Mouse (Mus musculus): ENCODE measurements around the gene Ftl1. TPM values are rescaled to one million over a fixed set of nuclear protein-coding genes. Genes with fewer than 3 reads are reported as not detected.

Ftl1 gene
- total and polyA plus RNA-seq, 2 experiments from 2014 or later = 2,541 to 5,542 TPM

GRCm38 (mm10) chr7:45413864-45414739 is 45.6 kb downstream of the Ftl1 start:
- ATAC-seq = no peak; the same call in 1 of the 2 replicates
- Histone ChIP-seq H3K27ac (ENCODE audit: low read depth, low read length) (no peak overlapping the region), H3K27me3 (ENCODE audit: insufficient read depth, low read length) (peaks cover 83% of the 10 kb centered on the region), H3K4me2 (ENCODE audit: low read depth) (peak overlapping the region; percentile 83), H3K9ac (peak overlapping the region; percentile 51), H3K9me3 (ENCODE audit: low read length) (no peaks in the 10 kb centered on the region), H3K4me3 (ENCODE audit: low read depth, low read length) (peak overlapping the region; percentile 46), H3K4me1 (ENCODE audit: insufficient read depth) (peaks cover 6% of the 10 kb centered on the region; the same call in 1 of the 2 replicates), H3K36me3 (ENCODE audit: insufficient read depth) (no peaks in the 10 kb centered on the region)
- 3% methylated on average over 26 of the region's 27 CpGs for WGBS
- no peak for TF ChIP-seq CTCF (IDR thresholded peaks at IDR 0.05; ENCODE audit: low read depth)
- DNase-seq = no peak

GRCm38 (mm10) chr7:45413113-45413863 is 46.4 kb downstream of the Ftl1 start, which contains the start of gene Ntf5:
Gene Ntf5, plus strand, starts transcription at chr7:45413695.
- no peaks in the 10 kb centered on the region for H3K36me3 ChIP-seq (ENCODE audit: insufficient read depth)
- WGBS = 3% methylated on average over 44 of the region's 45 CpGs
- no peaks in the 10 kb centered on the region for H3K9me3 ChIP-seq (ENCODE audit: low read length)
- peaks cover 6% of the 10 kb centered on the region; the same call in 1 of the 2 replicates for H3K4me1 ChIP-seq (ENCODE audit: insufficient read depth)
- TF ChIP-seq CTCF (IDR thresholded peaks at IDR 0.05; ENCODE audit: low read depth) = no peak
- H3K9ac ChIP-seq = peak within 1 kb of the TSS; percentile 51
- no peak within 1 kb of the TSS for H3K27ac ChIP-seq (ENCODE audit: low read depth, low read length)
- DNase-seq (peak; percentile 24), ATAC-seq (peak; percentile 34; the same call in 1 of the 2 replicates)
- peak within 1 kb of the TSS; percentile 46 for H3K4me3 ChIP-seq (ENCODE audit: low read depth, low read length)
- H3K4me2 ChIP-seq (ENCODE audit: low read depth) = peak within 1 kb of the TSS; percentile 83
- peaks cover 83% of the 10 kb centered on the region for H3K27me3 ChIP-seq (ENCODE audit: insufficient read depth, low read length)

GRCm38 (mm10) chr7:45412421-45412820 is 47.3 kb downstream of the Ftl1 start:
- H3K4me3 ChIP-seq (ENCODE audit: low read depth, low read length) = no peak overlapping the region
- no peaks in the 10 kb centered on the region for H3K36me3 ChIP-seq (ENCODE audit: insufficient read depth)
- no peak overlapping the region for H3K4me2 ChIP-seq (ENCODE audit: low read depth)
- peaks cover 83% of the 10 kb centered on the region for H3K27me3 ChIP-seq (ENCODE audit: insufficient read depth, low read length)
- peaks cover 6% of the 10 kb centered on the region; the same call in 1 of the 2 replicates for H3K4me1 ChIP-seq (ENCODE audit: insufficient read depth)
- DNase-seq = no peak
- H3K9me3 ChIP-seq (ENCODE audit: low read length) = no peaks in the 10 kb centered on the region
- no peak overlapping the region for H3K27ac ChIP-seq (ENCODE audit: low read depth, low read length)
- 85% methylated on average over 2 of the region's 2 CpGs for WGBS
- no peak for TF ChIP-seq CTCF (IDR thresholded peaks at IDR 0.05; ENCODE audit: low read depth)
- no peak for ATAC-seq
- H3K9ac ChIP-seq = no peak overlapping the region

GRCm38 (mm10) chr7:45409497-45410163 is 50.1 kb downstream of the Ftl1 start:
- H3K9me3 ChIP-seq (ENCODE audit: low read length) = no peaks in the 10 kb centered on the region
- no peak overlapping the region for H3K9ac ChIP-seq
- H3K4me3 ChIP-seq (ENCODE audit: low read depth, low read length) = no peak overlapping the region
- H3K4me1 ChIP-seq (ENCODE audit: insufficient read depth) = peaks cover 6% of the 10 kb centered on the region; the same call in 1 of the 2 replicates
- no peak for DNase-seq
- 87% methylated on average over 8 of the region's 8 CpGs for WGBS
- no peak overlapping the region for H3K27ac ChIP-seq (ENCODE audit: low read depth, low read length)
- H3K27me3 ChIP-seq (ENCODE audit: insufficient read depth, low read length) = peaks cover 84% of the 10 kb centered on the region
- H3K4me2 ChIP-seq (ENCODE audit: low read depth) = no peak overlapping the region
- H3K36me3 ChIP-seq (ENCODE audit: insufficient read depth) = no peaks in the 10 kb centered on the region
- ATAC-seq = no peak
- no peak for TF ChIP-seq CTCF (IDR thresholded peaks at IDR 0.05; ENCODE audit: low read depth)

GRCm38 (mm10) chr7:45408949-45409348 is 50.7 kb downstream of the Ftl1 start:
- peaks cover 6% of the 10 kb centered on the region; the same call in 1 of the 2 replicates for H3K4me1 ChIP-seq (ENCODE audit: insufficient read depth)
- no peak overlapping the region for H3K4me2 ChIP-seq (ENCODE audit: low read depth)
- H3K36me3 ChIP-seq (ENCODE audit: insufficient read depth) = no peaks in the 10 kb centered on the region
- H3K9ac ChIP-seq = no peak overlapping the region
- no peak for TF ChIP-seq CTCF (IDR thresholded peaks at IDR 0.05; ENCODE audit: low read depth)
- peaks cover 77% of the 10 kb centered on the region for H3K27me3 ChIP-seq (ENCODE audit: insufficient read depth, low read length)
- DNase-seq = no peak
- ATAC-seq = no peak
- H3K9me3 ChIP-seq (ENCODE audit: low read length) = no peaks in the 10 kb centered on the region
- H3K27ac ChIP-seq (ENCODE audit: low read depth, low read length) = no peak overlapping the region
- WGBS = 86% methylated on average over 17 of the region's 17 CpGs
- no peak overlapping the region for H3K4me3 ChIP-seq (ENCODE audit: low read depth, low read length)

GRCm38 (mm10) chr7:45408351-45408750 is 51.3 kb downstream of the Ftl1 start:
- no peaks in the 10 kb centered on the region for H3K36me3 ChIP-seq (ENCODE audit: insufficient read depth)
- DNase-seq (no peak), ATAC-seq (no peak)
- H3K9me3 ChIP-seq (ENCODE audit: low read length) = no peaks in the 10 kb centered on the region
- peaks cover 2% of the 10 kb centered on the region; the same call in 1 of the 2 replicates for H3K4me1 ChIP-seq (ENCODE audit: insufficient read depth)
- H3K4me2 ChIP-seq (ENCODE audit: low read depth) = no peak overlapping the region
- WGBS = 68% methylated on average over 7 of the region's 7 CpGs
- H3K9ac ChIP-seq = no peak overlapping the region
- H3K27ac ChIP-seq (ENCODE audit: low read depth, low read length) = no peak overlapping the region
- H3K27me3 ChIP-seq (ENCODE audit: insufficient read depth, low read length) = peaks cover 71% of the 10 kb centered on the region
- H3K4me3 ChIP-seq (ENCODE audit: low read depth, low read length) = no peak overlapping the region
- TF ChIP-seq CTCF (IDR thresholded peaks at IDR 0.05; ENCODE audit: low read depth) = no peak

Small RNA genes lying within 50 kb of the gene (microRNA-seq; reads per million reads assigned to microRNA genes)
- 0 to 0.37 reads per million in 2 experiments for gene Gm22133

Other genes starting within 250 kb of the Ftl1 start
Only the 30 nearest of the 34 such genes appear.
- 0.46 and 0.62 TPM in 2 replicates for gene Cd37, start 220.8 kb downstream of the Ftl1 start, total RNA-seq (2014; rRNA removed)
- 2.0 and 2.5 TPM in 2 replicates for gene Cd37, start 220.8 kb downstream of the Ftl1 start, polyA plus RNA-seq (2015; fragmentation: Nextera tagmentation; extraction: Ambion mirVana)
- 0.24 TPM in 1 of 2 replicates, not detected in the other for gene Slc6a16, start 218.8 kb downstream of the Ftl1 start, total RNA-seq (2014; rRNA removed)
- gene Slc6a16, start 218.8 kb downstream of the Ftl1 start, polyA plus RNA-seq (2015; fragmentation: Nextera tagmentation; extraction: Ambion mirVana) = 0.74 and 1.7 TPM in 2 replicates
- not detected in 2 replicates for gene Slc6a21, start 182.4 kb downstream of the Ftl1 start, total RNA-seq (2014; rRNA removed)
- not detected in 2 replicates for gene Slc6a21, start 182.4 kb downstream of the Ftl1 start, polyA plus RNA-seq (2015; fragmentation: Nextera tagmentation; extraction: Ambion mirVana)
- 17.1 and 17.5 TPM in 2 replicates for gene Trpm4, start 126.1 kb downstream of the Ftl1 start, total RNA-seq (2014; rRNA removed)
- 8.9 and 9.4 TPM in 2 replicates for gene Trpm4, start 126.1 kb downstream of the Ftl1 start, polyA plus RNA-seq (2015; fragmentation: Nextera tagmentation; extraction: Ambion mirVana)
- gene Hrc, start 124.6 kb downstream of the Ftl1 start, total RNA-seq (2014; rRNA removed) = 0.46 and 0.52 TPM in 2 replicates
- gene Hrc, start 124.6 kb downstream of the Ftl1 start, polyA plus RNA-seq (2015; fragmentation: Nextera tagmentation; extraction: Ambion mirVana) = not detected in 2 replicates
- 76.5 and 81.0 TPM in 2 replicates for gene Ppfia3, start 92.9 kb downstream of the Ftl1 start, total RNA-seq (2014; rRNA removed)
- 21.7 and 26.0 TPM in 2 replicates for gene Ppfia3, start 92.9 kb downstream of the Ftl1 start, polyA plus RNA-seq (2015; fragmentation: Nextera tagmentation; extraction: Ambion mirVana)
- 32.2 and 47.3 TPM in 2 replicates for gene Lin7b, start 89.3 kb downstream of the Ftl1 start, total RNA-seq (2014; rRNA removed)
- 36.8 and 39.8 TPM in 2 replicates for gene Lin7b, start 89.3 kb downstream of the Ftl1 start, polyA plus RNA-seq (2015; fragmentation: Nextera tagmentation; extraction: Ambion mirVana)
- 247 and 310 TPM in 2 replicates for gene Snrnp70, start 64.1 kb downstream of the Ftl1 start, total RNA-seq (2014; rRNA removed)
- 116 and 124 TPM in 2 replicates for gene Snrnp70, start 64.1 kb downstream of the Ftl1 start, polyA plus RNA-seq (2015; fragmentation: Nextera tagmentation; extraction: Ambion mirVana)
- 0.14 TPM in 1 of 2 replicates, not detected in the other for gene Kcna7, start 54.2 kb downstream of the Ftl1 start, total RNA-seq (2014; rRNA removed)
- not detected in 2 replicates for gene Kcna7, start 54.2 kb downstream of the Ftl1 start, polyA plus RNA-seq (2015; fragmentation: Nextera tagmentation; extraction: Ambion mirVana)
- gene Ntf5, start 46.2 kb downstream of the Ftl1 start, total RNA-seq (2014; rRNA removed) = 0.24 TPM in 1 of 2 replicates, not detected in the other
- gene Ntf5, start 46.2 kb downstream of the Ftl1 start, polyA plus RNA-seq (2015; fragmentation: Nextera tagmentation; extraction: Ambion mirVana) = 0.07 and 0.11 TPM in 2 replicates
- gene Lhb, start 39.1 kb downstream of the Ftl1 start, total RNA-seq (2014; rRNA removed) = 0.43 TPM in 1 of 2 replicates, not detected in the other
- 0.36 and 1.0 TPM in 2 replicates for gene Lhb, start 39.1 kb downstream of the Ftl1 start, polyA plus RNA-seq (2015; fragmentation: Nextera tagmentation; extraction: Ambion mirVana)
- 9.8 and 11.4 TPM in 2 replicates for gene Gys1, start 25.0 kb downstream of the Ftl1 start, total RNA-seq (2014; rRNA removed)
- 8.6 and 12.3 TPM in 2 replicates for gene Gys1, start 25.0 kb downstream of the Ftl1 start, polyA plus RNA-seq (2015; fragmentation: Nextera tagmentation; extraction: Ambion mirVana)
- 123 and 149 TPM in 2 replicates for gene Ruvbl2, start 21.8 kb downstream of the Ftl1 start, total RNA-seq (2014; rRNA removed)
- 98.3 and 104 TPM in 2 replicates for gene Ruvbl2, start 21.8 kb downstream of the Ftl1 start, polyA plus RNA-seq (2015; fragmentation: Nextera tagmentation; extraction: Ambion mirVana)
- gene Bax, start 7.0 kb upstream of the Ftl1 start, total RNA-seq (2014; rRNA removed) = 120 and 127 TPM in 2 replicates
- gene Bax, start 7.0 kb upstream of the Ftl1 start, polyA plus RNA-seq (2015; fragmentation: Nextera tagmentation; extraction: Ambion mirVana) = 276 and 297 TPM in 2 replicates
- 0.19 and 0.46 TPM in 2 replicates for gene Tulp2, start 22.0 kb upstream of the Ftl1 start, total RNA-seq (2014; rRNA removed)
- 0.07 and 0.25 TPM in 2 replicates for gene Tulp2, start 22.0 kb upstream of the Ftl1 start, polyA plus RNA-seq (2015; fragmentation: Nextera tagmentation; extraction: Ambion mirVana)
- gene Gm45808, start 26.9 kb upstream of the Ftl1 start, total RNA-seq (2014; rRNA removed) = not detected in 2 replicates
- gene Gm45808, start 26.9 kb upstream of the Ftl1 start, polyA plus RNA-seq (2015; fragmentation: Nextera tagmentation; extraction: Ambion mirVana) = not detected in 2 replicates
- gene Dhdh, start 28.9 kb upstream of the Ftl1 start, total RNA-seq (2014; rRNA removed) = 3.5 and 4.9 TPM in 2 replicates
- 1.9 and 3.6 TPM in 2 replicates for gene Dhdh, start 28.9 kb upstream of the Ftl1 start, polyA plus RNA-seq (2015; fragmentation: Nextera tagmentation; extraction: Ambion mirVana)
- 76.8 and 107 TPM in 2 replicates for gene Nucb1, start 50.5 kb upstream of the Ftl1 start, total RNA-seq (2014; rRNA removed)
- 103 and 122 TPM in 2 replicates for gene Nucb1, start 50.5 kb upstream of the Ftl1 start, polyA plus RNA-seq (2015; fragmentation: Nextera tagmentation; extraction: Ambion mirVana)
- 17.1 and 23.8 TPM in 2 replicates for gene Ppp1r15a, start 66.4 kb upstream of the Ftl1 start, total RNA-seq (2014; rRNA removed)
- gene Ppp1r15a, start 66.4 kb upstream of the Ftl1 start, polyA plus RNA-seq (2015; fragmentation: Nextera tagmentation; extraction: Ambion mirVana) = 23.9 and 26.3 TPM in 2 replicates
- 1.2 and 2.9 TPM in 2 replicates for gene Plekha4, start 66.4 kb upstream of the Ftl1 start, total RNA-seq (2014; rRNA removed)
- gene Plekha4, start 66.4 kb upstream of the Ftl1 start, polyA plus RNA-seq (2015; fragmentation: Nextera tagmentation; extraction: Ambion mirVana) = 1.2 and 1.8 TPM in 2 replicates
- not detected in 2 replicates for gene Hsd17b14, start 95.0 kb upstream of the Ftl1 start, total RNA-seq (2014; rRNA removed)
- 0.13 and 0.63 TPM in 2 replicates for gene Hsd17b14, start 95.0 kb upstream of the Ftl1 start, polyA plus RNA-seq (2015; fragmentation: Nextera tagmentation; extraction: Ambion mirVana)
- gene Bcat2, start 110.3 kb upstream of the Ftl1 start, total RNA-seq (2014; rRNA removed) = 13.7 and 14.2 TPM in 2 replicates
- 17.7 and 20.2 TPM in 2 replicates for gene Bcat2, start 110.3 kb upstream of the Ftl1 start, polyA plus RNA-seq (2015; fragmentation: Nextera tagmentation; extraction: Ambion mirVana)
- not detected in 2 replicates for gene Fgf21, start 155.6 kb upstream of the Ftl1 start, total RNA-seq (2014; rRNA removed)
- gene Fgf21, start 155.6 kb upstream of the Ftl1 start, polyA plus RNA-seq (2015; fragmentation: Nextera tagmentation; extraction: Ambion mirVana) = not detected in 2 replicates
- 0.08 and 0.29 TPM in 2 replicates for gene Fut1, start 157.4 kb upstream of the Ftl1 start, total RNA-seq (2014; rRNA removed)
- not detected in 2 replicates for gene Fut1, start 157.4 kb upstream of the Ftl1 start, polyA plus RNA-seq (2015; fragmentation: Nextera tagmentation; extraction: Ambion mirVana)
- 0.08 and 0.14 TPM in 2 replicates for gene Izumo1, start 161.9 kb upstream of the Ftl1 start, total RNA-seq (2014; rRNA removed)
- not detected in 2 replicates for gene Izumo1, start 161.9 kb upstream of the Ftl1 start, polyA plus RNA-seq (2015; fragmentation: Nextera tagmentation; extraction: Ambion mirVana)
- gene Rasip1, start 167.6 kb upstream of the Ftl1 start, total RNA-seq (2014; rRNA removed) = 26.5 and 37.4 TPM in 2 replicates
- gene Rasip1, start 167.6 kb upstream of the Ftl1 start, polyA plus RNA-seq (2015; fragmentation: Nextera tagmentation; extraction: Ambion mirVana) = 22.8 and 27.2 TPM in 2 replicates
- gene Mamstr, start 180.1 kb upstream of the Ftl1 start, total RNA-seq (2014; rRNA removed) = 2.2 and 2.8 TPM in 2 replicates
- gene Mamstr, start 180.1 kb upstream of the Ftl1 start, polyA plus RNA-seq (2015; fragmentation: Nextera tagmentation; extraction: Ambion mirVana) = 2.6 TPM in 2 replicates
- gene Fut2, start 206.5 kb upstream of the Ftl1 start, total RNA-seq (2014; rRNA removed) = 0.15 TPM in 1 of 2 replicates, not detected in the other
- 0.06 and 0.13 TPM in 2 replicates for gene Fut2, start 206.5 kb upstream of the Ftl1 start, polyA plus RNA-seq (2015; fragmentation: Nextera tagmentation; extraction: Ambion mirVana)
- gene Ntn5, start 224.1 kb upstream of the Ftl1 start, total RNA-seq (2014; rRNA removed) = 0.23 and 0.33 TPM in 2 replicates
- 0.47 and 0.79 TPM in 2 replicates for gene Ntn5, start 224.1 kb upstream of the Ftl1 start, polyA plus RNA-seq (2015; fragmentation: Nextera tagmentation; extraction: Ambion mirVana)
- 0.52 and 0.62 TPM in 2 replicates for gene Sec1, start 234.5 kb upstream of the Ftl1 start, total RNA-seq (2014; rRNA removed)
- gene Sec1, start 234.5 kb upstream of the Ftl1 start, polyA plus RNA-seq (2015; fragmentation: Nextera tagmentation; extraction: Ambion mirVana) = 0.18 and 0.34 TPM in 2 replicates